Mouse (Mus musculus) liver, embryonic 14.5 days (tissue): ENCODE measurements around the gene Ift80. TPM values are rescaled to one million over a fixed set of nuclear protein-coding genes. Genes with fewer than 3 reads are reported as not detected.
"Not testable (repeated sequence)": the region's sequence is repeated elsewhere in the genome, so short reads cannot be mapped to it uniquely, and the experiment has no call there.

Source experiments
- ATAC-seq: fragments of 200-750 bp; cut with Nextera tagmentation; 2 replicates; pipeline ENCODE4 v1.8.0; 2017; ENCODE audit warnings: moderate number of reproducible peaks, mild to moderate bottlenecking, moderate library complexity; ENCODE audit not compliant: insufficient read depth
- DNase-seq, 3 experiments: peaks; one replicate each; pipeline ENCODE4 v3.0.0-alpha.2; 2012 to 2013; ENCODE audit warnings: low read depth in 3 of 3, low spot score in 3 of 3
- H3K27ac ChIP-seq: fragments of 300-500 bp; sonication (generic); 2 replicates; pipeline ENCODE4 v1.5.1; 2014; ENCODE audit warnings: moderate library complexity, mild to moderate bottlenecking, control low read depth, inconsistent platforms
- H3K27me3 ChIP-seq: fragments of 300-500 bp; sonication (generic); 2 replicates; pipeline ENCODE4 v1.6.1; 2014; ENCODE audit warnings: mild to moderate bottlenecking, low read length, moderate library complexity; ENCODE audit not compliant: control insufficient read depth, insufficient read depth
- H3K36me3 ChIP-seq: fragments of 300-500 bp; sonication (generic); replicated peaks from 2 replicates; pipeline ENCODE4 v1.6.1; 2014; ENCODE audit warnings: low read depth; ENCODE audit not compliant: control insufficient read depth, insufficient read depth
- H3K4me1 ChIP-seq, 2 experiments: fragments of 200-500 bp in 1 of 2; fragments of 300-500 bp in 1 of 2; sonication (generic) in 1 of 2; replicated peaks; 2 replicates each; pipeline ENCODE4 v1.6.1; 2012 to 2014; ENCODE audit warnings: antibody characterized with exemption in 1 of 2, inconsistent platforms in 1 of 2, low read length in 1 of 2; ENCODE audit not compliant: control insufficient read depth in 2 of 2, insufficient read depth in 2 of 2
- H3K4me2 ChIP-seq: fragments of 300-500 bp; sonication (generic); 2 replicates; pipeline ENCODE4 v1.6.1; 2014; ENCODE audit warnings: low read depth, mild to moderate bottlenecking, control low read depth, moderate library complexity
- H3K4me3 ChIP-seq, 2 experiments: fragments of 200-500 bp in 1 of 2; fragments of 300-500 bp in 1 of 2; sonication (generic) in 1 of 2; 2 replicates each; pipeline ENCODE4 v1.5.1; 2012 to 2014; ENCODE audit warnings: low read depth in 2 of 2, low read length in 2 of 2, mild to moderate bottlenecking in 2 of 2, control low read depth in 1 of 2, inconsistent platforms in 1 of 2, moderate library complexity in 1 of 2; ENCODE audit not compliant: insufficient read depth in 1 of 2
- H3K9ac ChIP-seq: fragments of 300-500 bp; sonication (generic); replicated peaks from 2 replicates; pipeline ENCODE4 v1.6.1; 2014; ENCODE audit warnings: mild to moderate bottlenecking, control low read depth, moderate library complexity
- H3K9me3 ChIP-seq: fragments of 300-500 bp; sonication (generic); 2 replicates; pipeline ENCODE4 v1.6.1; 2016; ENCODE audit warnings: low read length, mixed read lengths; ENCODE audit not compliant: control insufficient read depth
- CTCF ChIP-seq: IDR thresholded peaks from 2 replicates; pipeline ENCODE4 v1.5.1; 2016; ENCODE audit warnings: antibody characterized with exemption, low read depth, control low read depth
- EP300 ChIP-seq: IDR thresholded peaks from 2 replicates; pipeline ENCODE4 v1.6.1; 2016; ENCODE audit warnings: antibody characterized with exemption, low read depth
- WGBS: fragments of 180-500 bp; shearing (Covaris S2); extraction: QIAGEN DNeasy Blood & Tissue Kit; methylation state at CpG from one replicate; pipeline ENCODE4 v1.1.7; 2014; ENCODE audit not compliant: insufficient replicate concordance; 5-methylcytosine and 5-hydroxymethylcytosine counted together
- polyA plus RNA-seq, 2 experiments: library from polyadenylated mRNA; depleted of rRNA in 1 of 2; stranded (reverse) in 1 of 2; unstranded in 1 of 2; fragments of >200 nt; fragmentation: Nextera tagmentation in 1 of 2; extraction: Ambion mirVana in 1 of 2; gene quantifications; 2 replicates each; pipeline versions ENCODE4 v1.2.1 to v1.2.3; 2012 to 2014

Ift80 gene
- polyA plus RNA-seq, 2 experiments = 6.2 to 7.8 TPM

DNA sequence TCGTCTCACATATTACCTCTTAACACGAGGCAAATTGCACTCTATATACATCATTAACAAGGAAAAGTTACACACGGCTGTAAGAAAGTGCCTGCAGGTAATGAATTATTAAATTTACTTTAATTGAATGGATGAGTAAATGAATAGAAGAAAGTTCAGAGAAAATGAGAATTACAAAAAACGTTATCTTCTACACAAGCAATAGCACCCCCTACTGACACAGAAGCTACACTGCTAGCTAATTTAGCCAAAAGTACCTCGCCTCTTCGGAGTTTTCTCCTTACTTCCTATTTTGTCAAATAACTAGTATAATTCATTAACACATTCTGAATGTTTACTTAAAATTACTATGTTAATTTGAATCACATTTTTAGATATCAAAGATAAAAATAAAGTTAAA, 49.9 kb downstream of the Ift80 start:
- Histone ChIP-seq H3K27me3 (no peaks in the 10 kb centered on the region), H3K9ac (no peak overlapping the region), H3K9me3 (no peaks in the 10 kb centered on the region), H3K36me3 (no peaks in the 10 kb centered on the region), H3K4me1 (peaks cover 0 to 3% of the 10 kb centered on the region in 2 experiments; a peak in 2 of 4 replicates), H3K27ac (no peak overlapping the region), H3K4me3 (no peak overlapping the region), H3K4me2 (no peak overlapping the region)
- ATAC-seq = no peak
- TF ChIP-seq EP300 = no peak
- peak; percentile 63 for TF ChIP-seq CTCF
- no peak for DNase-seq
- WGBS = 48% methylated on average over 6 of the region's 6 CpGs

DNA sequence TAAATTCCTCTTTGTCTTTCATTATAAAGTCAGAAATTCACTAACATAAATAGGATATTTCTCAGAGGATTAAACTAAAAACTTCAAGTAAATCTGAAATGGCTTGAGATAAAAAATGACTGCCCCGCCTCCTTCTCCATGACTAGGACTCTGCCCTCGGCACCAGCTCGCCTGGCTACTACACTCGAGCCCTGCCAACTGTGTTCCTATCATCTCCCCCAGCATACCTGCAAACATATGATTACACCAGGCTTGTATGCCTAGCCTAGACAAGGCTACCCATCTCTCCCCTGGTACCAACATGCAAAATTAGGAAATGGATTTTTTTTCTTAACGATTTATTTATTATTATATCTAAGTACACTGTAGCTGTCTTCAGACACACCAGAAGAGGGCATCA, 51.7 kb downstream of the Ift80 start:
- H3K4me1 ChIP-seq = peaks cover 0 to 3% of the 10 kb centered on the region in 2 experiments; a peak in 2 of 4 replicates
- H3K9ac ChIP-seq = no peak overlapping the region
- no peaks in the 10 kb centered on the region for H3K36me3 ChIP-seq
- DNase-seq = no peak
- H3K27ac ChIP-seq = no peak overlapping the region
- H3K27me3 ChIP-seq = no peaks in the 10 kb centered on the region
- H3K4me3 ChIP-seq = no peak overlapping the region
- no peaks in the 10 kb centered on the region for H3K9me3 ChIP-seq
- 61% methylated on average over 5 of the region's 5 CpGs for WGBS
- H3K4me2 ChIP-seq = no peak overlapping the region
- TF ChIP-seq CTCF (no peak), EP300 (no peak)
- no peak for ATAC-seq

DNA sequence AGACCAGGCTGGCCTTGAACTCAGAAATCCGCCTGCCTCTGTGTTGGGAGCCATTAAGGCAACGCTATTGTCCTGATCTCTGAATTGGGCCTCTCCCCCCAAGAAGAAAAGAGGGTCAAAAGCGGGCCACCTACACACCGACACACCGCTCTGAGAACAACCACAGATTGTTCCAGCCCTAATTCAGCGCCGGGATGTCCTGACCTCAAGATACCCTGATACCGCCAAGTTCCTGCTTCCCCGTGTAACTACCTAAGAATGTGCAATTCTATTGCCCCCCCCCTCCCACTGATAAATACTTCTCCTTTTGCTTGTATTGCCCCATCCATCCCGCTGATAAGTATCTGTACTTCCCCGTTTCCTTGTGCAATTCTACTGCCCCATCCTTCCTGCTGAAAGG, 52.4 kb downstream of the Ift80 start:
- H3K9ac ChIP-seq, H3K36me3 ChIP-seq, H3K4me1 ChIP-seq, DNase-seq, H3K27me3 ChIP-seq, H3K4me2 ChIP-seq, ATAC-seq, H3K9me3 ChIP-seq, H3K4me3 ChIP-seq, H3K27ac ChIP-seq: not testable (repeated sequence)
- 54% methylated on average over 11 of the region's 11 CpGs for WGBS

DNA sequence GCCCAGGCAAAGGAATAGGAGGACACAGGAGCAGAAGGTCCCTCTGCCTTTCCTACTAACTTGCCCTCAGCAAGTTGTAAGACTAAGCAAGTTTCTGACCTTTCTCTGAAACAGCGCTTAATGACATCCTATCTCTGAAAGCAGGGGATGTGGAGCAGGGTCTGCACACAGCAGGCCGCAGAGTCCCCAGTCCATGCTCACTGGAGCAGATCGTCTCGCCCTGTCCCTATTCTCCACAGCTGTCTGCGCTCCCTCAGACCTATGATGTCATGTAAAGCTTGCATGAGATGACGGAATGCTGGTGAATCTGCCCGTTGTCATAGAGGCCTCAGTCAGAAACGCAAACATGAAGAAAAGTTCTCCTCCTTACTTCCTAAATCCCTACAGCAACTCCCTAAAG, 55.0 kb downstream of the Ift80 start:
- Histone ChIP-seq H3K36me3 (no peaks in the 10 kb centered on the region), H3K27ac (no peak overlapping the region), H3K4me2 (no peak overlapping the region), H3K27me3 (no peaks in the 10 kb centered on the region), H3K9ac (no peak overlapping the region), H3K4me3 (no peak overlapping the region), H3K9me3 (no peaks in the 10 kb centered on the region), H3K4me1 (no peaks in the 10 kb centered on the region)
- 87% methylated on average over 8 of the region's 8 CpGs for WGBS
- no peak for DNase-seq
- ATAC-seq = no peak
- no peak for TF ChIP-seq CTCF
- no peak for TF ChIP-seq EP300

DNA sequence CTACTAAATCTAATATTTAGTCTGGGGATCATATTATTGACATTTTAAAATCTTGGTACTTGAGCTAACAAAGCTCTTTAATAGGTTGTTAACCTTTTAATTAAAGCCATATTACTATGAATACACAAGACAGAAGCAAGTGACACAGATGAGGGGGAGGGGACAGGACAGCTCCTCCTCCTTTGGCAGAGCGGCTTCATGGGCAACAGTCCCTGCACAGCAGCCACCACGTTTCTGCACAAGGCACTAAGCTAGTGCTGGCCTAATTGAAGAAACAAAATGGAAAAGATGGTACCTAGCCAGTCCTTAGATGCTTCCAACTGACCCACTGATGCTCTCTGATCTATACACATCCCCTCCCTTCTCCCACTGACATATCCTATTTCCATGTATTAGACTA, 55.5 kb downstream of the Ift80 start:
- no peak for DNase-seq
- H3K9me3 ChIP-seq = no peaks in the 10 kb centered on the region
- no peak for TF ChIP-seq EP300
- no peak for TF ChIP-seq CTCF
- ATAC-seq = no peak
- H3K4me1 ChIP-seq = no peaks in the 10 kb centered on the region
- H3K27me3 ChIP-seq = no peaks in the 10 kb centered on the region
- H3K27ac ChIP-seq = no peak overlapping the region
- no peak overlapping the region for H3K9ac ChIP-seq
- 82% methylated on average over 2 of the region's 2 CpGs for WGBS
- no peaks in the 10 kb centered on the region for H3K36me3 ChIP-seq
- no peak overlapping the region for H3K4me3 ChIP-seq
- H3K4me2 ChIP-seq = no peak overlapping the region

DNA sequence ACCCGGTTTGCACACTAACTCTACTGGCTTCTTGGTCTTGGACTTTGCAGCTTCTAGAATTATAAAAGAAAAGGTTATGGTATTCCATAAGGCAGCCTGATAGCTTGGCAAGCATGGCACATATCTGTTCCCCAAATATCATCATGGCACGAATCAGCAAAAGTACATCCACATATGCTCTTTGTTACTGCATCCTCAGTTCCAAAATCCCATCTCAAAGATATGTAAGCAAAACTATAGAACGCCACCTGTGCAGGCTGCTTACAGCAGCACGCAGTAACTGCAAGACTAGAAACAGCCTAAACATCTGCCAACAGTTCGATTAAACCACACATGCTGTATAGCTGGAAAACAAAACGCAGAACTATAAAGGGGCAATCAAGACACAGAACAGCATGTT, 62.5 kb downstream of the Ift80 start:
- Histone ChIP-seq H3K36me3 (no peaks in the 10 kb centered on the region; the same call in 1 of the 2 replicates), H3K9me3 (no peaks in the 10 kb centered on the region), H3K4me3 (no peak overlapping the region), H3K9ac (no peak overlapping the region), H3K4me2 (no peak overlapping the region), H3K27ac (no peak overlapping the region), H3K27me3 (no peaks in the 10 kb centered on the region), H3K4me1 (no peaks in the 10 kb centered on the region)
- no peak for TF ChIP-seq CTCF
- no peak for TF ChIP-seq EP300
- WGBS = 82% methylated on average over 6 of the region's 6 CpGs
- DNase-seq (no peak), ATAC-seq (no peak)
